Mouse (Mus musculus) spleen, postnatal 4 days (tissue): ENCODE data around the gene Sae1.
"Not testable (repeated sequence)": the region's sequence is repeated elsewhere in the genome, so short reads cannot be mapped to it uniquely, and the experiment has no call there.

Experiments
- DNase-seq, 2 experiments: peaks; one replicate each; pipeline ENCODE4 v3.0.0; 2022; ENCODE audit warnings: low spot score in 2 of 2

Gene Sae1

DNA sequence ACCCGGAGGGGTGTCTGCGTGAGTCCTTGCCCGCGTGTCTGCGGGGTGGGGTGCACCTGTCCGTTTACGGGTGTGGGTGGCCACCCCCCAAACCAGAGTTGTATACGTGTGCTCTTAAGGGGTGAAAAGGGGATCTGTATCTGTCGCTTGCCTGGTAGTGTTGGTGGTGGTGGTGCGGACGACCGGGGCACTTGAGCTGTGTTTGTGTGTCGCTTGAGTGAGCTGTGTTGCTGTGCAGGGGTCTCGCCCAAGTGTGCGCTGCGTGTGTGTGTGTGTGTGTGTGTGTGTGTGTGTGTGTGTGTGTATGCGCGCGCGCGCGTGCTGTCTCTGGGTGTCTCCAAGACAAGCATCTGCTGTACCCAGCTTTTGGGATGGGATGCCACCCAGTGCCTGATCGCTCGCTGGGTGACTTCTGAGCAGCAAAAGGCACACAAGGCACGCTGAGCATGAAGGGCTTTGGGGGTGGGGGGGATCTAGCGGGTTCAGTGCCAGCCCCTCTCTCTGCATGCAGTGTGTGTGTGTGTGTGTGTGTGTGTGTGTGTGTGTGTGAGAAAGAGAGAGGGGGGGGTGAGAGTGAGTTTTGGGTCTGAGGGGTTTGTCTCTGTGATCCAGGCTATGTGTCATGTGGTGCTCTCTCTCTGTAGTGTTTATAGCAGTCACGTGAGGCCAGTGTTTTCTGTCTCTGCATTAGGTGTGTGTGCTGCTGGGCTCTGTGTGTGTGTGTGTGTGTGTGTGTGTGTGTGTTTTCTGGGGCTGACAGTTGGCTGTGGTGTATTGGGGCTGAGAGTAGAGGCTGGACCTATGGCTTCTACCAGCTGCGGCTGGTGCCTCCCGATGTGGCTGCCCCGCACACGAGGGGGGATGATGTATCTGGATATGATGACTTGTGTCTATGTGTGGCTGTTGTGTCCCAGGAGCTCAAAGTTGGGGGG is 76.8 kb downstream of the Sae1 start:
- peak; percentile 54 to 79 for DNase-seq

DNA sequence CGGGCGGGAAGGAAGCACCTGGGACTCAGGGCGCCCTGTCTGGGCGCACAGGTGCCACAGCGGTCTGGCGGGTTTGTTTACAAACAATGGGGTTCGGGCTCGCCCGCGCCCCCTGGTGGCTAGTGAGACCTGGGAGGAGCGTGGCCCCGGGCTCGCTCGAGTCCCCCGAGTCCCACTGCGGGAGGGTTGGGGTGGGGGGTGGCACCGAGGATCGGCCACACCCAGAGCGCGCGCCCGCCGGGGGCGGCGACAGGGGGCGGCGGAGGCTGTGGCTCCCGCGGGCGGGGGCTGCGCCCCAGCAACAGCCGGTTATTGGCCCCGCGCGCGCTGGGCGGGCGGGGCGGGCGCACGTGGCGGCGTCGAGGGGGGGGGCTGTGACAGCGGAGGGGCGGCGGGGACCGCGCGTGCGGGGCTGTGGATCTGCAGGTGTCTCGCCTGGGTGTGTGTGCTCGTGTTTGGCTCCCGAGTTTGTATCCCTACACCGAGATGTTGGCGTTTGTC is 77.5 kb downstream of the Sae1 start:
- peak; percentile 89 to 98 for DNase-seq

DNA sequence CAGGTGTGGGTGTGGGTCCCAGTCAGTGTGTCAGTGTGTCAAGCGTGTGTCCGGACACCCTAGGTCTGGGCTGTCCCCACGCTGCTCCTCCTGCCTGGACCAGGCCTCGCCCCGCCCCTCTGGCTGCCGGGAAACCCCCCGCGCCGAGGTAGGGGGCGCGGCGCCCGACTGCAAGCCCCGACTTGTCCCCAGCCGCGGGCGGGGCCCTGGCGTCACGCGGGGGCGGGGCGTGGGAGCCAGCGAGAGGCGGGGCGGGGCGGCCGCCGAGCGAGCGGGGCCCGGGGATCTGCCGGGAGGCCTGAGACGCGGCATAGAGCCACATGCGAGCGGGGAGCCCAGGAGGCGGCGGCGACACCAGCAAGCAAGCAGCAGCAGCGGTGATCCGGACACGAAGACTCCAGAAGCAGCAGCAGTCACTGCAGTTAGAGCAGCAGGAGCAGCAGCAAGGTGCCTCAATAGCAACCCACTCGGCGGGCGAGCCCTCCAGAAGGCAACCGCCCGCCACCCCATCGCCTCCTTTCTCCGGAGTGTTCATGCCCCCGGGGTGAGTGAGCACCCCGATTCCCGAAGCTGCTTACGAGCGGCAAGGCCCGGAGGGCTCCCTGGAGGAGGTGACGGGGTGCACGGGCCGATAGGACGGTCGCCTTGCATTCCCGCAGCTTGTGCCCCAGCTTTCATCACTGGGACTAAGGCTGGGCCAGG is 78.1 kb downstream of the Sae1 start:
- DNase-seq: peak; percentile 92 to 96

DNA sequence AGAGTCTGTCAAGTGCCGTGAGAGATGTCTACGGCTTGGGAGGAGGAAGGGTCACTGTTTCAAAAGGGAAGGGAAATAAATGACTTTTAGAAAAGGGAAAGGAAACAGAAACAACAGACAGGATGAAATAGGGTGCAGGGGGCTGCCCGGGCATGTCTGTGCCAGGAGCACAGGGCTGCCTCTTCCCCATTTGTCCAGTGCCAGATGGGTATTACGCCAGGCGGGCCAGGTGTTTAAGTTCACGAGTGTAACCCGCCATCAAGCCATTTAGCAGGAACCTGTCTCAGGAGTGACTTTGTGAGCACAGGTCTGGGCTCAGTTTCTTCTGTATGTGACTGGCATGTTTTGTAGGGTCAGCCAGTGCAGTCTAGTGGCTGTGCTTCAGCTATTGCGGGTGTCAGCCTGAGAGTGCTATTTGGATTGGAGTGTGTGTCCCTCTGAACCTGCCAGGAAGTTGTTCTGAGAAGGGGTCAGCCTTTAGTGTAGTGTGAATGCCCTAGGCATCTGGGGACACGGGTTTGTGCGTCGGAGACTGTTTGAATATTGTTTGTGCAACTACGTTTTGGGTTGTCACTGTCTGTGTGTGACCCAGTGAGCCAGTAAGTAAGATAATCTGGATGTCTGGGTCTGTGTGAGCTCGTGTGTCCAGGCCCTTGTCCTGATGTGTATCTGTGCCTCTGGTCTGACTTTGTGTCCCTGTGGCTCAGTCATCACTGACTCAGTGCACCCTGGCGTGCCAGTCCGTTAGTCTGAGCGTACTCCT is 78.9 kb downstream of the Sae1 start:
- DNase-seq: no peak

DNA sequence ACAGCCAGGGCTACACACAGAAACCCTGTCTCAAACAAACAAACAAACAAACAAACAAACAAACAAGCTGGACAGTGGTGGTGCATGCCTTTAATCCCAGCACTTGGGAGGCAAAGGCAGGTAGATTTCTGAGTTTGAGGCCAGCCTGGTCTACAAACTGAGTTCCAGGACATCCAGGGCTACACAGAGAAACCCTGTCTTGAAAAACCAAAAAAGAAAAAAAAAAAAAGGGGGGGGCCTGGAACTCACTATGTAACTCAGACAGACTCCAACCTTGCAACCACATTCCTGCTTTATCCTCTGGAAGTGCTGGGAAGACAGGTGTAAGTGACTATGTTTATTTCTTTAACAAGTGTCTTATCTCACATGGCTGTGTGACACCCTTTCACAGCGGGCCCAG is 79.5 kb downstream of the Sae1 start, which contains the start of gene Bbc3:
Gene Bbc3 (plus strand): TSS at position 301 of the 400 bp plus-strand sequence.
- DNase-seq: not testable (repeated sequence)

DNA sequence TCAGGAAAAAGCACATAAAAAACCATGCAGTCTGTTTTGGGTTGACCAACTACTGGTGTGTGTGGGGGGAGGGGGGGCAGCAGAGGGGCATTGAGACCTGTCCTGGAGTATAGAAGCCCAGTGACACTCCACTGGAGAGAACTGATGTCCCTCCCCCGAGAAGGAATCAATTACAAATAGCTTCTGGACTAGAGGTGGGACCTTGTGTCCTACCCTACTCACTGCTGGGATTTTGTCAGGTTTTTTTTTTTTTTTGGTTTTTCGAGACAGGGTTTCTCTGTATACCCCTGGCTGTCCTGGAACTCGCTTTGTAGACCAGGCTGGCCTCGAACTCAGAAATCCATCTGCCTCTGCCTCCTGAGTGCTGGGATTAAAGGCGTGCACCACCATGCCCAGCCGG is 80.5 kb downstream of the Sae1 start:
- DNase-seq: not testable (repeated sequence)

DNA sequence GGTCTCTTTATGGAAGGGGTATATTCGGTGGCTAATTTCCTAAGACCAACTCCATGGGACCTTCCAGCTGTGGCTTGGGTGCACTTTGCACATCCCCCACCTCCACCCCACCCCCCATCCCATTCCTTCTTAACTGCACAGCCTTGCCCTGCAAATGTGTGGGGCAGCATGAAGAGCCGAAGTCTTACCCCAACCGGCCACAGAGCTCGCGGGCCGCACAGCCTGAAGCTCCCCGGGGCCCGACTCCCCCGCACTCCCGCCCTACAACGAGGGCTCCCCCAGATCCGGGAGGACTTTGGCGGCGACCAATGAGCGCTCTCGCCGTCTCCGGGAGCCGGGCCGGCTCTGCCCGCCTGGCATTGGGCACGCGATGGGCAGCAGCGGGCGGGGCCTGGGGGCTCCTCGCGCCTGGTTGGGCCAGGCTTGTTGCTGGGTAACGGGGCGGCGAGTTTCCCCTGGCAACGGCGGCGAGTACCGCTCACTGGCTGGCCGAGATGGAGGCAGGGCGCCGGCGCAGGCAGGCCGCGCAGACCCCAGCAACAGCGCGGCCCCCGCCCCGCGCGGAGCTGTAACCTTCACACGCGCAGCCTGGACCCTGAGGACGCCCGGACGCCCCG is 88.1 kb downstream of the Sae1 start:
- DNase-seq: peak; percentile 72 to 81

DNA sequence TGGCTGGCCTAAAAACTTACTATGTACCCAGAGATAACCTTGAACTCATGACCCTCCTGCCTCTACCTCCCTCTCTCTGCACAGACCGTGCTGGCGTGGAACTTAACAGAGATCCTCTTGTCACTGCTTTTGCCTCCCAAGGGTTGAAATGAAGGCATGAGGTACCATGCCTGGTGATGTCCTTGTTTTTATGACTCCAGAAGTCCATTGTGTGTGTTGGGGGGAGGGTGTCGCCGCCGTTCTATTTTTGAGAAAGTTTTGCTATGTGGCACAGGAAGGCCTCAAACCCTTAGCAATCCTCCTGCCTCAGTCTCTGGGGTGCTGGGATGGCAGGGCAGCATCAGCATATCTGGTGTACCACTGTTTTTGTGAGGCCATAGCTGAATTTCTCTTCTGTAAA is 88.7 kb downstream of the Sae1 start:
- no peak for DNase-seq

DNA sequence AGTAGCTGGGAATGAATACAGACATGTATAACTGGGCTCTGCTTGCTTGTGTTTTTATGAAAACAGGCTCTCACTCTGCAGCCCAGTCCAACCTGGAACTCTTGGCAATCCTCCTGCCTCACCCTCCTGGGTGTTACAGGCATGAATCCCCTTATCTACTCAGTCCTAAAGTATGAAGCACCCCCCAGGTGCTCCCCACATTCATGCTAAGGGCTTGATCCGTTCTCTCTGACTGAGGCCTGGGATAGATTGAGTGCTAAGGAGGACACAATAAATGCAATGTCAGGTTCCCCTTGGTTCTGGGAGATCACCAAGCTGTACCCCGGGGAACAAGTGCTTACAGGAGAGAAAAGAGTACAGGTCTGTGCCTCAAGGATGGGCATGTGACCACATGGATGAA is 90.0 kb downstream of the Sae1 start:
- DNase-seq: no peak

DNA sequence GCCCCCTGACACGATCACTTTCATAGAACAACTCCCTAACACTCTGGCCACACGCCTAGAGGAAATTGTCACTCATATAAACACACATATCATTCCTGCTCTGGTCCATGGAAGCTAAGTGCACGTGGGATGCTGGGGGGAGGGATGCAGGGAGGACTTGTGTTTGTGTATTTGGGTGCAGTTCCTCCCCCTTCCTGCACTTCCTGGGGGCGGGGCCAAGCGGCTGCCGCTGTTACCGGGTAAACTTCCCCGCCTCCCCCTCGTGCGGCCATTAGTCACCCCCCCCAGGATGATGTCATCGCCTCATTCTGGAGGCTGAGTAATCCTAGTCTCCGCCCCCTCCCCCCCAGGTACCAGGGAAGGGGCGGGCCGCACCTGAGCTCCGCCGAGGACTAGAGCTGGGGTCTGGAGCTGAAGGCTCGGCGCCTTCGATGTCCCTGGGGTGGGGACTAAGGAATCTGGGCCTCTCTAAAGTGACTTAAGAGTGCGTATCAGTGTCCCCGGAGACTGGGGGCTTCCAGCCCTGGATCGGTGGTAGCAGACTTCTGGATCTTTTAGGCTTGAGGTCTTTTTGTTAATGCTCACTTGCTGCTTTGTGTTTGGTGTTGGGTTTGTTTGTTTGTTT is 90.7 kb downstream of the Sae1 start:
- DNase-seq: peak; percentile 85 to 91

DNA sequence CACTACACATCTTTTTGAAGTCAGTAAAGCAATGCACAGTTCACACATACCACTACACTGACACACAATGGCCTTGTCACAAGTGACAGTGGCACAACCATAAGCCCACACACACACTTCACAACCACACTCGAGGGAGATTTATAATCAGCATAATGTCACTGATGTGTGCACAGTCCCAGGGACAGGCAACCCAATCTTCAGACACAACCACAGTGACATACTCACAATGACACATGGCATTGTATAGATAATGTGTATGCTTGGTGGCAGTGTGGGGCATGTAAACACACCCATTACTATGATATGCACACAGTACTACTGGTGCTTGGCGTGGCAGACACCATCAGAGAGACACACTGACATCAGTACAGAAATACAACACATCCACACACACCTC is 91.5 kb downstream of the Sae1 start:
- DNase-seq: no peak

DNA sequence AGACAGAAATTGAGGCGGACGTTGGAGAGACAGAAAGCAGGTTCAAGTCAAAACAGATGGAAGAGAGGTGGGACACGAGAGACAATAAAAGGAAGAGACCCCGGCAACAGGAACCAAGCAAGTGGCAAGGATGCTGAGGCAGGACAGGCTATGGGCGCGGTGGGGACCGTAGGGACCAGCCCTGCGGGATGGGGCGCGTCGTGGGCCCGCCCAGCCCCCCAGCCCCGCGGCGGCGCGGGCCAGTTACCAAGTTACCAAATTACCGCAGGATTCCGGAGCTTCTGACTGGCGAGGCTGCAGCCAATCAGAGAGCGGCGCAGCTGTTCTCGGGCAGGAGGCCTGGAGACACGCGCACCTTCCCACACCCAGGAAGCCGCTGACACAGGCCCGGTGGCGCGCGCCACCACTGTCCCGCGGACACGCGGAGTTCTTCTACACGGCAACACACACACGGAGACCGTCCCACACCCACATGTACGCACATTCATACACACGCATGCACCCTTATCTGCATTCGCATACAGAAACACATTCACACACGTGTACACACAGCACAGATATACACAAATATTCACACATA is 92.2 kb downstream of the Sae1 start:
- peak; percentile 81 to 86 for DNase-seq

DNA sequence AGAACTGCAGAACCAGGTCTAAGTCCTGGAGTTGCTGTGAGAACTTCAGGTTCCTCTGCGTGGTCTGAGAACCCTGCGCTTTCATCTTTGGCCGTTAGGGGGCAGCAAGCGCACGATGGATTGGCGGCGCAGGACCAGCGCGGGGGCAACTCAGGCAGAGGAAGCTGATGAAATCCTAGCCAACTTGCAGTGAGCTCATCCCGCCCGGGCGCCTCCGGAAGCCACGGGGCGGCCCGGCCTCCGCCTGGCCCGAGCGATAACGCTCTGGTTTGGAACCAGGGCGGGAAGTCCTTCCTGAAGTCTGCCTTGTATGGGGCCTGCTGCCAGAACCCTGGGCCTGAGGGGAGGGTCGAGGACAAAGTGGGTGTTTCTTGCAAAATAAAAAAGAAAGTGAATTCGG is 92.8 kb downstream of the Sae1 start:
- DNase-seq: peak; percentile 97 to 99

DNA sequence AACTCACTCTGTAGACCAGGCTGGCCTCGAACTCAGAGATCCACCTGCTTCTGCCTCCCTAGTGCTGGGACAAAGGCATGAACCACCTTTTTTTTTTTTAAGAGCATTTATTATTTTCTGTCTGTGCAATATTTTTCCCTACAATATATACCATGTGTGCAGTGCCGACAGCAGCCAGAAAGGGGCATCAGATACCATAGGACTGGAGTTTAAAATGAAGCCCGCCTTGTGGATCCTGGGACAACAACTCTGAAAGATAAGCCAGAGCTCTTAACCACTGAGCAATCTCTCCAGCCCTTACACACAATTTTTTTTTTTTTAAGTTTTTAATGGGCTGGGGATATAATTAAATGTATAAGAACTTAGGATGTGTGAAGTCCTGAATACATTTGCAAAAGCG is 93.3 kb downstream of the Sae1 start:
- DNase-seq: peak; percentile 69 to 73

DNA sequence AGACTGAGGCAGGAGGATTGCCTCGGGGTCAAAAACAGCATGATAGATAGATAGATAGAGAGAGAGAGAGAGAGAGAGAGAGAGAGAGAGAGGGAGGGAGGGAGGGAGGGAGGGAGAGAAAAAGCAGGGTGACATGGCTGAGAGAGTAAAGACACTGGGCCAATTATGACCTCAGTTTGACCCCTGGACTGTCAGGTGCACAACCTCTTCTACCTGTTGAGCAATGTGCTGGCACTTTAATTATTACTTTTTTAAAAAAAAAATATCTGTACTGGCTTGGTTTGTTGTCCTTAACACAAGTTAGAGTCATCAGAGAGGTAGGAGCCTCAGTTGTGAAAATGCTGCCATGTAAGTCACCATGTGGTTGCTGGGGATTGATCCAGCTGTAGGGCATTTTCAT is 99.8 kb downstream of the Sae1 start:
- no peak for DNase-seq

DNA sequence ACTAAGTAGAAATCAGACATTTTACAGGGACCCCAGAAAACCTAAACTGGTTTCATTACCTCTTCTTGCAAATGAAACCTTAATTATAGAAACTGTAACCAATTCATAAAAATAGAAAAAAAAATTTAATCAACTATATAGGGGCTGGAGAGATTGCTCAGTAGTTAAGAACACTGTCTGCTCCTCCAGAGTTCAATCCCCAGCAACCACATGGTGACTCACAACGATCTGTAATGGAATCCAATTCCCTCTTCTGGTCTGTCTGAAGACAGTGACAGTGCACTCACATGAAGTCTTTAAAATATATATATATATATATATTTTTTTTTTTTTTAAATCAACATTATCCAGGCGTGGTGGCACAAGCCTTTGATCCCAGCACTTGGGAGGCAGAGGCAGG is 100.6 kb downstream of the Sae1 start:
- no peak for DNase-seq

DNA sequence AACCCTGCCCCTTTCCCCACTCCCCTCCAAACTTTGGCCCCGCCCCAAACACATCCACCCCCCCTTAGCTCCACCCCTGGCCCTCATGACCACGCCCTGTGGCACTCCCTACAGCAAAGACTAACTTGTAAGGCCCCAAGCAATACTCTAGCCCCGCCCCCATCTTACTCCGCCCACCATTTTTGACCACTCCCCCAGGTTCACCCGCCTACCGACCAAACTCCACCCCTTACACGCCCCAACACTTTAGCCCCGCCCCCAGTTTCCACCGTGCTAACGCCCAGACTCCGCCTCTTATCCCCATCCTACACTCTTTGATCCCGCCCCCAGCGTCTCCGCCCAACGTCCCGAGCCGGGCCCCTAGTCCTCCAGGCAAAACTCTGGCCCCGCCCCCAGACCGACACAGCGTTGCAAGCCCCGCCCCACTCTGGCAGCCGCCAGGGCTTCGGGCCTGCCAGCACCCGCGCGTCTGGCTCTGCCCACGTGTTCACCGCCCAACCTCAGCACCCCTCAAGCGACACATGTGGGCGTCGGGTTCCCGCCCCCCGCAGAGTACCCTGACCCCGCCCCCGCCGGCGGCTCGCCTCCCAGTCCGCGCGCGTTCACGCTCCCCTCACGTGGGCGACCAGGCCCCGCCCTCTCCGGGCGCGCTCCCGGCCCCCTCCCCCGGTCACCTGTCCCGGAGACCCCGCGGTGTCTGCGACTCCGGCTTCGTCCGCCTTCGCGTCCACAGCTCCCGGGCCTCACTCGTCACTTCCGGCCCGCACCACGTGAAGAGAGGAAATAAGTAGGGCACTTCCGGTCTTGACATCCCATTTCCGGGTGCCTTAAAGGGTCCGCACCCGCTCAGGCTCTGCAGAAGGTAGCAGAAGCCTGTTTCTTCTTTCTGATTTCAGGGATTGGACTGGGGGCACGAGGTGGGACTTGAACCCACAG is 101.3 kb downstream of the Sae1 start, which contains the start of gene Ccdc9:
Gene Ccdc9 (minus strand): TSS at position 770 of the 936 bp plus-strand sequence.
- peak; percentile 100 for DNase-seq

DNA sequence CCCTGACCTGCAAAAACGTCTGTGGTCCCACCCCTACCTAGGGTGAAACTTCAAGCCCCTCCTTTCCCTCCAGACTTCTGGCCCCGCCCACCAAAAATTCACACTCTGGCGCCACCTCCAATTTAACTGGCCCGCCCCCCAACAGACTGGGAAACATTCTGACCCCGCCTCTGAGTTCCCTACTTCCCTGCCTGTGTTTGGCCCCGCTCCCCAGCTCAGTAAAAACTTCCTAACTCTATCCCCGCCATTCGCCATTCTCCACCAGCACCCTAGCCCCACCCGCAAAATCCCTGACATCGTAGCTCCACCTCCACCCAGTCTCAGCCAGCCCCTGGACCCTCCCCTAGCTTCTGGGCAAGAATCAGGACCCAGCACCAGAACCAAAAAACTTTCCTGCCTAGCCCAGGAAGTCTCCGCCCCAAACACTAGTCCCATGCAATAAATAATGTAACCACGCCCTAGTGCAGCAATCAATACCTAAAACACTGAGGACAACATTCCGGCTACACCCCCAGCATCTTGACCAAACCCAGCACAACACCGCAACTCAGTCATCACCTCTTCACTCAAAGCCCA is 102.1 kb downstream of the Sae1 start:
- DNase-seq: peak; percentile 74 to 83

DNA sequence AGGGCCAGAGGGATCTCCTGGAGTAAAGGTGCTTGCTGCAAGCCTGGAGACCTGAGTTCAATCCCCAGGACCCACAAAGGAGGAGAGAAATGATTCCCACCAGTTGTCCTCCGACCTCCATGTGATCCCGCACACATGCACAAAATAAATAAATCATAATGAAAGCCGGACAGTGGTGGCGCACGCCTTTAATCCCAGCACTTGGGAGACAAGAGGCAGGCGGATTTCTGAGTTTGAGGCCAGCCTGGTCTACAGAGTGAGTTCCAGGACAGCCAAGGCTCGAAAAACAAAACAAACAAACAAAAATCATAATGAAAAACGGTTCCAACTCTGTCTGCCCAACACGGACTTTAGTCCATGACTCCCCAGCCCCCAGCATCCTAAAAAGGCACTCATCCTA is 102.7 kb downstream of the Sae1 start:
- peak in 1 of 2 experiments; percentile 55 for DNase-seq
